Mouse (Mus musculus) mesoderm, embryonic 11.5 days (tissue): ENCODE measurements around the gene Gorab.
A peak's percentile ranks its signal among the peaks of the same experiment; 100 is the strongest.

ENCODE experiments used
- DNase-seq: peaks from one replicate; pipeline ENCODE4 v3.0.0-alpha.2; 2012; ENCODE audit warnings: low read depth, low spot score

The Gorab gene

GRCm38 (mm10) chr1:163403498-163404126, at the start of gene Gorab:
TSS of gene Gorab (minus strand) at chr1:163403669.
- peak; percentile 93 for DNase-seq

GRCm38 (mm10) chr1:163443832-163444231, 40.4 kb upstream of the Gorab start:
- no peak for DNase-seq

- no peak for DNase-seq
Observed at GRCm38 (mm10) chr1:163439002-163439401, 35.5 kb upstream of the Gorab start.

GRCm38 (mm10) chr1:163423467-163424014, 20.1 kb upstream of the Gorab start:
- peak; percentile 22 for DNase-seq

- no peak for DNase-seq
Observed at GRCm38 (mm10) chr1:163417191-163417590, 13.7 kb upstream of the Gorab start.

- DNase-seq: no peak
Observed at GRCm38 (mm10) chr1:163414200-163414599, 10.7 kb upstream of the Gorab start.

GRCm38 (mm10) chr1:163406203-163406602, 2.7 kb upstream of the Gorab start:
- DNase-seq: no peak

GRCm38 (mm10) chr1:163391321-163391720, 12.1 kb downstream of the Gorab start:
- no peak for DNase-seq

GRCm38 (mm10) chr1:163390044-163390443, 13.4 kb downstream of the Gorab start:
- no peak for DNase-seq

- no peak for DNase-seq
Observed at GRCm38 (mm10) chr1:163386196-163386595, 17.3 kb downstream of the Gorab start.

- DNase-seq: no peak
Observed at GRCm38 (mm10) chr1:163383442-163384027, 19.9 kb downstream of the Gorab start.

GRCm38 (mm10) chr1:163382048-163382719, 21.3 kb downstream of the Gorab start:
- no peak for DNase-seq

- no peak for DNase-seq
Observed at GRCm38 (mm10) chr1:163380591-163380990, 22.9 kb downstream of the Gorab start.

GRCm38 (mm10) chr1:163380072-163380471, 23.4 kb downstream of the Gorab start:
- DNase-seq: no peak

- no peak for DNase-seq
Observed at GRCm38 (mm10) chr1:163377924-163378323, 25.5 kb downstream of the Gorab start.

GRCm38 (mm10) chr1:163376818-163377581, 26.5 kb downstream of the Gorab start:
- DNase-seq: no peak

- DNase-seq: peak; percentile 43
Observed at GRCm38 (mm10) chr1:163374455-163374854, 29.0 kb downstream of the Gorab start.

GRCm38 (mm10) chr1:163362202-163362601, 41.3 kb downstream of the Gorab start:
- DNase-seq: no peak

- no peak for DNase-seq
Observed at GRCm38 (mm10) chr1:163361376-163361775, 42.1 kb downstream of the Gorab start.

- DNase-seq: no peak
Observed at GRCm38 (mm10) chr1:163360796-163361195, 42.7 kb downstream of the Gorab start.

GRCm38 (mm10) chr1:163359521-163359920, 43.9 kb downstream of the Gorab start:
- no peak for DNase-seq

- DNase-seq: peak; percentile 34
Observed at GRCm38 (mm10) chr1:163358165-163358564, 45.3 kb downstream of the Gorab start.
